Mouse (Mus musculus) olfactory bulb, adult 2 months (tissue): Measurements from ENCODE around the gene Pla2g6.
A peak's percentile ranks its signal among the peaks of the same experiment; 100 is the strongest.

ENCODE experiments used
- CTCF ChIP-seq: fragments of 200-500 bp; IDR thresholded peaks from 2 replicates; pipeline ENCODE4 v1.5.1; 2012; ENCODE audit warnings: low read depth, mild to moderate bottlenecking, low read length, moderate library complexity; ENCODE audit not compliant: insufficient read depth
- POLR2A ChIP-seq: fragments of 200-500 bp; IDR thresholded peaks from 2 replicates; pipeline ENCODE4 v1.6.1; 2012; ENCODE audit warnings: mild to moderate bottlenecking, low read depth, low read length, moderate library complexity; ENCODE audit not compliant: insufficient read depth

DNA sequence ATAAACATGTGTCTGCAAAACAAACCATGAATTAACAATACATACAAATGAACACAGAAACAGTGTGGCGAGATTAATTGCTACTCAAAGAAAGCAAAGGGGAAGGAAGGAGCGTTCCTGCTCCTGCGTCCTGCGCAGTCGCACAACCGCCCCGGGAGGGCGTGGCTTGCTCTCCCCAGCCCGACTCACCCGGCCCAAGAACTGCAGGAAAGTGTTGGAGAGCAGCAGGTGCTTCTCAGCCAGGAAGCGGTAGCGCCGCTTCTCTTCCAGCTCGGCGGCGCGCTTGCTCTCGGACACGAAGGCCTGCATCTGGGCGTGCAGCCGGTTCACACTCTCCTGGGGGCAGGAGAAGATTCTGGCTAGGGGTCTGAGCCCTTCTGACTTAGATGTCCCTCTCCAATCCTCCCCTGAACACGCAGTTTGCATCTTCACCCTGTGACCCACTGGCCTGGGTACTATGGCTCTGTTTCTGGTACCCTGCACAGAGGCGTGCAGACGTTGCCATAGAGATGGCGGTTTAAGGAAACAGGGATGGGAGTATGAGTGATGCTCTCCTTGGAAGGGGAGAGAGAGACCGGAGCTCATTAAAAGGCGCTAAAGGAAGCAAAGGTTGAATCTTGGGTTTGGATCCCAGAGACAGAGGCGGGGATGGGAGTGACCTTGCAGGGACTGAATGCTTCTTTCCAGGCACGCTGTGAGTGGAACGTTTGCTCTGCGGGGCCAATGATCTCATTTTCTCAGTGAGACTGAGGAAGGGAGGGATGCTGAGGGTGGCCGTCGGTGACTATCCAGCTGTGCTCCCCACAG lies 57.7 kb downstream of the Pla2g6 start:
- TF ChIP-seq POLR2A (0 out of 2 replicates have a peak, but pooled peaks have one; percentile 8), CTCF (no peak)
